Mouse (Mus musculus): Measurements from ENCODE around the gene Fbxo7. TPM values are rescaled to one million over a fixed set of nuclear protein-coding genes. Genes with fewer than 3 reads are reported as not detected.

Fbxo7 gene
- polyA plus RNA-seq (2014; fragmentation: Illumina TruSeq; extraction: RNeasy Lipid Tissue Mini Kit (QIAGEN cat#74804); ENCODE audit: low read depth, low replicate concordance): 13.4 TPM

GRCm38 (mm10) chr10:86021749-86022473, at the start of gene Fbxo7:
Fbxo7 (plus strand) TSS chr10:86021972.

GRCm38 (mm10) chr10:86011781-86012180, 10.0 kb upstream of the Fbxo7 start, which contains the start of gene Bpifc:
Bpifc (minus strand) TSS chr10:86011895.

Other genes starting within 250 kb of the Fbxo7 start
- 25.9 TPM for gene Pwp1, start 192.5 kb upstream of the Fbxo7 start, polyA plus RNA-seq (2014; fragmentation: Illumina TruSeq; extraction: RNeasy Lipid Tissue Mini Kit (QIAGEN cat#74804); ENCODE audit: low read depth, low replicate concordance)
- gene Prdm4, start 104.8 kb upstream of the Fbxo7 start, polyA plus RNA-seq (2014; fragmentation: Illumina TruSeq; extraction: RNeasy Lipid Tissue Mini Kit (QIAGEN cat#74804); ENCODE audit: low read depth, low replicate concordance): 13.2 TPM
- gene Ascl4, start 94.3 kb upstream of the Fbxo7 start, polyA plus RNA-seq (2014; fragmentation: Illumina TruSeq; extraction: RNeasy Lipid Tissue Mini Kit (QIAGEN cat#74804); ENCODE audit: low read depth, low replicate concordance): not detected
- 38.2 TPM for gene Rtcb, start 64.1 kb upstream of the Fbxo7 start, polyA plus RNA-seq (2014; fragmentation: Illumina TruSeq; extraction: RNeasy Lipid Tissue Mini Kit (QIAGEN cat#74804); ENCODE audit: low read depth, low replicate concordance)
- gene Bpifc, start 10.1 kb upstream of the Fbxo7 start, polyA plus RNA-seq (2014; fragmentation: Illumina TruSeq; extraction: RNeasy Lipid Tissue Mini Kit (QIAGEN cat#74804); ENCODE audit: low read depth, low replicate concordance): 0.82 TPM